ENCODE assay signal across 17 mouse cellular contexts in the genomic region with DNA sequence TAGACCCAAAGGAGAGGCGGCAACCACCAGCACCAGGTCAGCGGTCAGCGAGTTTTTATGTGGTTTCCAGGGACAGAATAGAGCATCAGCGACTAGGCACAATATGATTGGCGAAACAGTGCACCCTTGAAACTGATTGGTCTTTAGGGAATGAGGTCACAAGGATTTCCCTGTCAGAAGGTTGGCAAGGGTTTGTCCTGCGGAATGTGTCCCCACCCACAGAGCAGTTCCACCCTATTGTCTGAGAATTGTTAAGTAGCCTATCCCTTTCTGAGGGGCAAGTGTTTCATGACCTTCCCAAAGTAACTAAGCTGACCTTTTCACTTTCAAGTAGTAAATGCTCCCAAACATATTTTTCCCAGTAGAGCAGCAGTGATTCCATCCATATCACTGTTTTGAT.
"Had no signal": no experiment of that assay in that cellular context is flagged by ENCODE, and none has a peak within 500 bp of the region (broad histone marks: within the 10 kb centered on the region; RNA-seq: fewer than 3 reads in every experiment).

No protein-coding gene starts in this region.

- H3K27me3 ChIP-seq: midbrain, embryonic 12.5 days; neural tube, embryonic 13.5 days; neural tube, embryonic 15.5 days; stomach, embryonic 15.5 days had no signal

- H3K9me3 ChIP-seq: midbrain, embryonic 10.5 days; midbrain, embryonic 12.5 days; neural tube, embryonic 13.5 days; neural tube, embryonic 15.5 days; stomach, embryonic 15.5 days had no signal

- DNase-seq: lung, adult 18-20 months; lung, embryonic 14.5 days; lung, postnatal 10 days; lung, postnatal 4 days; midbrain, embryonic 14.5 days; right cerebral cortex, postnatal 14 days; thymus, adult 2 months; thymus, postnatal 14 days; thymus, postnatal 36 days had no signal

- H3K27ac ChIP-seq: midbrain, embryonic 10.5 days; midbrain, embryonic 12.5 days; neural tube, embryonic 13.5 days; neural tube, embryonic 15.5 days; stomach, embryonic 15.5 days; stomach, postnatal 0 days had no signal

- ATAC-seq: midbrain, embryonic 16.5 days had no signal

- H3K4me1 ChIP-seq: midbrain, embryonic 10.5 days; midbrain, embryonic 12.5 days; neural tube, embryonic 13.5 days; neural tube, embryonic 15.5 days; stomach, embryonic 15.5 days had no signal

- H3K36me3 ChIP-seq: midbrain, embryonic 10.5 days; midbrain, embryonic 12.5 days; neural tube, embryonic 13.5 days; neural tube, embryonic 15.5 days; stomach, embryonic 15.5 days had no signal

- H3K4me3 ChIP-seq: midbrain, embryonic 10.5 days; midbrain, embryonic 12.5 days; myocyte; neural tube, embryonic 13.5 days; neural tube, embryonic 15.5 days; stomach, embryonic 15.5 days had no signal

- H3K9ac ChIP-seq: lung, embryonic 14.5 days; midbrain, embryonic 12.5 days; neural tube, embryonic 13.5 days; neural tube, embryonic 15.5 days; stomach, embryonic 15.5 days had no signal

- H3K4me2 ChIP-seq: lung, embryonic 14.5 days; midbrain, embryonic 12.5 days; neural tube, embryonic 13.5 days; neural tube, embryonic 15.5 days; stomach, embryonic 15.5 days had no signal
